Mouse (Mus musculus): Measurements from ENCODE around the gene Eif3a. TPM values are rescaled to one million over a fixed set of nuclear protein-coding genes. Genes with fewer than 3 reads are reported as not detected.

Eif3a gene
- polyA plus RNA-seq, 1 experiment from 2014 or later = 124 TPM

GRCm38 (mm10) chr19:60793170-60793707 lies 2.8 kb upstream of the Eif3a start:
- Histone ChIP-seq H3K4me1 (peaks cover 3% of the 10 kb centered on the region), H3K4me2 (replicated peaks) (no peak overlapping the region), H3K9me3 (no peaks in the 10 kb centered on the region), H3K27me3 (no peaks in the 10 kb centered on the region), H3K4me3 (no peak overlapping the region), H3K36me3 (no peaks in the 10 kb centered on the region), H3K27ac (replicated peaks) (no peak overlapping the region), H3K9ac (replicated peaks) (no peak overlapping the region)
- no peak for ATAC-seq (ENCODE audit: low FRiP score, low read depth)
- WGBS = 83% methylated on average over 2 of the region's 2 CpGs

GRCm38 (mm10) chr19:60791164-60791563 lies 706 bp upstream of the Eif3a start:
- H3K4me3 ChIP-seq = peak overlapping the region; percentile 96
- H3K4me2 ChIP-seq (replicated peaks) = peak overlapping the region; percentile 62
- peaks cover 12% of the 10 kb centered on the region for H3K4me1 ChIP-seq
- H3K36me3 ChIP-seq = no peaks in the 10 kb centered on the region
- no peaks in the 10 kb centered on the region for H3K27me3 ChIP-seq
- 18% methylated on average over 9 of the region's 9 CpGs for WGBS
- H3K9ac ChIP-seq (replicated peaks) = peak overlapping the region; percentile 99
- no peaks in the 10 kb centered on the region for H3K9me3 ChIP-seq
- H3K27ac ChIP-seq (replicated peaks) = peak overlapping the region; percentile 94
- ATAC-seq (ENCODE audit: low FRiP score, low read depth) = peak; percentile 31; the same call in 1 of the 2 replicates

GRCm38 (mm10) chr19:60789919-60790506 lies 445 bp downstream of the Eif3a start:
- Histone ChIP-seq H3K4me3 (peak overlapping the region; percentile 96), H3K36me3 (no peaks in the 10 kb centered on the region), H3K9me3 (no peaks in the 10 kb centered on the region), H3K4me2 (replicated peaks) (peak overlapping the region; percentile 62), H3K27ac (replicated peaks) (peak overlapping the region; percentile 94), H3K27me3 (no peaks in the 10 kb centered on the region), H3K9ac (replicated peaks) (peak overlapping the region; percentile 99), H3K4me1 (peaks cover 13% of the 10 kb centered on the region)
- WGBS = under 1% methylated on average over 60 of the region's 60 CpGs
- ATAC-seq (ENCODE audit: low FRiP score, low read depth) = peak; percentile 73

GRCm38 (mm10) chr19:60789452-60789851 lies 1.0 kb downstream of the Eif3a start:
- 2% methylated on average over 7 of the region's 7 CpGs for WGBS
- H3K27ac ChIP-seq (replicated peaks) = peak overlapping the region; percentile 94
- no peak for ATAC-seq (ENCODE audit: low FRiP score, low read depth)

GRCm38 (mm10) chr19:60788214-60788960 lies 2.1 kb downstream of the Eif3a start:
- WGBS = 51% methylated on average over 6 of the region's 6 CpGs
- peak overlapping the region; percentile 50; the same call in 1 of the 2 replicates for H3K9ac ChIP-seq (replicated peaks)
- H3K9me3 ChIP-seq = no peaks in the 10 kb centered on the region
- no peaks in the 10 kb centered on the region for H3K27me3 ChIP-seq
- no peak overlapping the region for H3K27ac ChIP-seq (replicated peaks)
- peak overlapping the region; percentile 62 for H3K4me2 ChIP-seq (replicated peaks)
- ATAC-seq (ENCODE audit: low FRiP score, low read depth) = no peak
- H3K4me1 ChIP-seq = peaks cover 13% of the 10 kb centered on the region
- H3K36me3 ChIP-seq = no peaks in the 10 kb centered on the region
- H3K4me3 ChIP-seq = peak overlapping the region; percentile 29

More at GRCm38 (mm10) chr19:60789452-60789851, 1.0 kb downstream of the Eif3a start:
- Histone ChIP-seq H3K4me2 (replicated peaks) (peak overlapping the region; percentile 62), H3K9ac (replicated peaks) (peak overlapping the region; percentile 99), H3K36me3 (no peaks in the 10 kb centered on the region), H3K4me1 (peaks cover 13% of the 10 kb centered on the region), H3K27me3 (no peaks in the 10 kb centered on the region), H3K9me3 (no peaks in the 10 kb centered on the region), H3K4me3 (peak overlapping the region; percentile 96)

- Histone ChIP-seq H3K4me3 (no peak overlapping the region), H3K4me2 (replicated peaks) (0 out of 2 replicates have a peak overlapping the region, but pooled peaks have one; percentile 8)
These were observed 2.9 kb downstream of the Eif3a start for GRCm38 (mm10) chr19:60787465-60788150.

GRCm38 (mm10) chr19:60784712-60785111 lies 5.7 kb downstream of the Eif3a start:
- WGBS = 75% methylated on average over 1 of the region's 1 CpGs
- H3K9me3 ChIP-seq = no peaks in the 10 kb centered on the region
- no peak overlapping the region for H3K4me3 ChIP-seq
- H3K4me1 ChIP-seq = peaks cover 13% of the 10 kb centered on the region
- H3K4me2 ChIP-seq (replicated peaks) = no peak overlapping the region
- H3K36me3 ChIP-seq = peaks cover 14% of the 10 kb centered on the region
- no peaks in the 10 kb centered on the region for H3K27me3 ChIP-seq
- H3K27ac ChIP-seq (replicated peaks) = no peak overlapping the region
- no peak overlapping the region for H3K9ac ChIP-seq (replicated peaks)
- no peak for ATAC-seq (ENCODE audit: low FRiP score, low read depth)

More at GRCm38 (mm10) chr19:60787465-60788150, 2.9 kb downstream of the Eif3a start:
- WGBS = 78% methylated on average over 2 of the region's 2 CpGs
- Histone ChIP-seq H3K9ac (replicated peaks) (no peak overlapping the region), H3K27ac (replicated peaks) (no peak overlapping the region), H3K9me3 (no peaks in the 10 kb centered on the region), H3K36me3 (no peaks in the 10 kb centered on the region), H3K27me3 (no peaks in the 10 kb centered on the region), H3K4me1 (peaks cover 13% of the 10 kb centered on the region)
- no peak for ATAC-seq (ENCODE audit: low FRiP score, low read depth)

GRCm38 (mm10) chr19:60782034-60782433 lies 8.4 kb downstream of the Eif3a start:
- 95% methylated on average over 3 of the region's 3 CpGs for WGBS
- H3K4me3 ChIP-seq = no peak overlapping the region
- peaks cover 7% of the 10 kb centered on the region; the same call in 1 of the 2 replicates for H3K4me1 ChIP-seq
- no peak overlapping the region for H3K4me2 ChIP-seq (replicated peaks)
- H3K9me3 ChIP-seq = no peaks in the 10 kb centered on the region
- H3K36me3 ChIP-seq = peaks cover 32% of the 10 kb centered on the region
- ATAC-seq (ENCODE audit: low FRiP score, low read depth) = no peak
- no peak overlapping the region for H3K9ac ChIP-seq (replicated peaks)
- no peaks in the 10 kb centered on the region for H3K27me3 ChIP-seq
- no peak overlapping the region for H3K27ac ChIP-seq (replicated peaks)

GRCm38 (mm10) chr19:60773366-60773765 lies 17.1 kb downstream of the Eif3a start:
- Histone ChIP-seq H3K27me3 (no peaks in the 10 kb centered on the region), H3K4me1 (no peaks in the 10 kb centered on the region), H3K27ac (replicated peaks) (no peak overlapping the region), H3K9ac (replicated peaks) (no peak overlapping the region), H3K4me2 (replicated peaks) (no peak overlapping the region), H3K36me3 (peaks cover 83% of the 10 kb centered on the region), H3K4me3 (no peak overlapping the region), H3K9me3 (no peaks in the 10 kb centered on the region)
- ATAC-seq (ENCODE audit: low FRiP score, low read depth) = no peak
- WGBS = 96% methylated on average over 6 of the region's 6 CpGs

GRCm38 (mm10) chr19:60758896-60759835 lies 31.3 kb downstream of the Eif3a start:
- peaks cover 32% of the 10 kb centered on the region for H3K36me3 ChIP-seq
- no peak for ATAC-seq (ENCODE audit: low FRiP score, low read depth)
- H3K4me2 ChIP-seq (replicated peaks) = no peak overlapping the region
- 82% methylated on average over 4 of the region's 4 CpGs for WGBS
- no peak overlapping the region for H3K4me3 ChIP-seq
- no peak overlapping the region for H3K27ac ChIP-seq (replicated peaks)
- no peak overlapping the region for H3K9ac ChIP-seq (replicated peaks)
- H3K4me1 ChIP-seq = peaks cover 19% of the 10 kb centered on the region
- H3K27me3 ChIP-seq = peaks cover 26% of the 10 kb centered on the region
- no peaks in the 10 kb centered on the region for H3K9me3 ChIP-seq
